Mouse (Mus musculus) intestine, embryonic 14.5 days (tissue): Measurements from ENCODE around the gene En2. TPM values are rescaled to one million over a fixed set of nuclear protein-coding genes. Genes with fewer than 3 reads are reported as not detected.

Source experiments
- ATAC-seq: fragments of 200-750 bp; cut with Nextera tagmentation; replicated peaks from 2 replicates; pipeline ENCODE4 v1.8.0; 2017; ENCODE audit warnings: low read depth, moderate number of reproducible peaks, moderate TSS enrichment, moderate library complexity; ENCODE audit not compliant: low FRiP score, low TSS enrichment
- DNase-seq: peaks from one replicate; pipeline ENCODE4 v3.0.0-alpha.2; 2018; ENCODE audit warnings: low spot score
- H3K27ac ChIP-seq: fragments of 300-500 bp; sonication (generic); 2 replicates; pipeline ENCODE4 v1.5.1; 2014; ENCODE audit warnings: low read depth, mild to moderate bottlenecking, control low read depth
- H3K27me3 ChIP-seq: fragments of 300-500 bp; sonication (generic); replicated peaks from 2 replicates; pipeline ENCODE4 v1.6.1; 2014; ENCODE audit warnings: low read length, control low read depth; ENCODE audit not compliant: control insufficient read depth, insufficient read depth
- H3K36me3 ChIP-seq: fragments of 300-500 bp; sonication (generic); 2 replicates; pipeline ENCODE4 v1.6.1; 2014; ENCODE audit warnings: low read length, control low read depth; ENCODE audit not compliant: control insufficient read depth, insufficient read depth
- H3K4me1 ChIP-seq: fragments of 300-500 bp; sonication (generic); replicated peaks from 2 replicates; pipeline ENCODE4 v1.6.1; 2014; ENCODE audit warnings: low read length, control low read depth, mixed read lengths; ENCODE audit not compliant: control insufficient read depth, insufficient read depth
- H3K4me2 ChIP-seq: fragments of 300-500 bp; sonication (generic); 2 replicates; pipeline ENCODE4 v1.6.1; 2014; ENCODE audit warnings: low read length
- H3K4me3 ChIP-seq: fragments of 300-500 bp; sonication (generic); 2 replicates; pipeline ENCODE4 v1.5.1; 2014; ENCODE audit warnings: low read depth, low read length, control low read depth, mixed read lengths
- H3K9ac ChIP-seq: fragments of 300-500 bp; sonication (generic); 2 replicates; pipeline ENCODE4 v1.6.1; 2014; ENCODE audit warnings: mild to moderate bottlenecking, low read length
- H3K9me3 ChIP-seq: fragments of 300-500 bp; sonication (generic); 2 replicates; pipeline ENCODE4 v1.6.1; 2016; ENCODE audit warnings: low read length, control low read depth; ENCODE audit not compliant: control insufficient read depth
- WGBS: fragments of 180-500 bp; shearing (Covaris S2); extraction: QIAGEN DNeasy Blood & Tissue Kit; methylation state at CpG from one replicate; pipeline ENCODE4 v1.1.7; 2014; 5-methylcytosine and 5-hydroxymethylcytosine counted together
- polyA plus RNA-seq: library from polyadenylated mRNA; unstranded; fragments of >200 nt; fragmentation: Nextera tagmentation; extraction: Ambion mirVana; gene quantifications from 2 replicates; pipeline ENCODE4 v1.2.1, GENCODE M21; 2014

En2 gene
- polyA plus RNA-seq, 1 experiment from 2014 or later: not detected

- no peak overlapping the region for H3K4me3 ChIP-seq
- H3K4me1 ChIP-seq: no peaks in the 10 kb centered on the region
- no peak overlapping the region for H3K9ac ChIP-seq
- H3K36me3 ChIP-seq: no peaks in the 10 kb centered on the region
- no peak overlapping the region for H3K4me2 ChIP-seq
- peaks cover 17% of the 10 kb centered on the region; the same call in 1 of the 2 replicates for H3K27me3 ChIP-seq
- 83% methylated on average over 1 of the region's 1 CpGs for WGBS
- DNase-seq (no peak), ATAC-seq (no peak)
- no peaks in the 10 kb centered on the region for H3K9me3 ChIP-seq
- no peak overlapping the region for H3K27ac ChIP-seq
Observed at GRCm38 (mm10) chr5:28219596-28219995, 54.1 kb downstream of the En2 start.

Other genes with a start within 250 kb of the En2 start
- gene Insig1, start 94.3 kb upstream of the En2 start, polyA plus RNA-seq: 119 and 158 TPM in 2 replicates
- gene Cnpy1, start 80.1 kb downstream of the En2 start, polyA plus RNA-seq: 0.05 and 0.23 TPM in 2 replicates
- gene Rbm33, start 151.4 kb downstream of the En2 start, polyA plus RNA-seq: 17.5 and 18.1 TPM in 2 replicates